Mouse (Mus musculus) neutrophil, adult 59 days (primary cell): ENCODE measurements around the gene Fam178b. TPM values are rescaled to one million over a fixed set of nuclear protein-coding genes. Genes with fewer than 3 reads are reported as not detected.

ENCODE experiments used
- total RNA-seq, 2 experiments: library from RNA; stranded (reverse); gene quantifications; 1 replicate in 1 of 2; 2 replicates in 1 of 2; pipeline ENCODE4 v1.2.4; 2023

The Fam178b gene
- total RNA-seq, result not detected

GRCm38 (mm10) chr1:36682620-36683355 lies at the start of gene Fam178b:
Fam178b (minus strand) TSS chr1:36683183.

GRCm38 (mm10) chr1:36714311-36714710 lies 31.3 kb upstream of the Fam178b start, which contains the start of gene Actr1b:
Actr1b (minus strand) TSS chr1:36714422.

DNA sequence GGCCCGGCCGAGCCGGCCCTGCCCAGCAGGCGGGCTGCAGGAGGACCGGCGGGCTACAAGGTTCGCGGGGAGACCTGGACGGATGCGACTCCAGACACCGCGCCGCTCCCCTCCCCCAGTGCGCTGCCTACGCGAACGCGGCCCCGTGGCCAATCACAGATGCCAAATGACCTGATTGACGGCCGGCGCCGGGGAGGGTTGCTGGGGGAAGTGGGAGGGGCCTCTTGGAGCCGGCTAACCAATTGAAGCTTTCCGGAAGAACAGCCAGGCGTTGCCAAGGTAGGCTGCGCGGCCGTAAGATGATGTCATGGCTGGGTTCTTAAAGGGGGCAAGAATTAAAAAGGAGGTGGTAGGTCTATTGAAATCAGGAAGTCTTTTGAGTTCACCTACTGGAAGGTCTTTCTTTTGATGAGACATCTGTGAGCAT lies 26.9 kb upstream of the Fam178b start, which contains the start of gene 4933424G06Rik:
Gene 4933424G06Rik (plus strand): TSS at position 296 of the 427 bp plus-strand sequence.

GRCm38 (mm10) chr1:36691271-36692155 lies 8.5 kb upstream of the Fam178b start, which contains the start of gene Cox5b:
Cox5b (plus strand) TSS chr1:36691449.

DNA sequence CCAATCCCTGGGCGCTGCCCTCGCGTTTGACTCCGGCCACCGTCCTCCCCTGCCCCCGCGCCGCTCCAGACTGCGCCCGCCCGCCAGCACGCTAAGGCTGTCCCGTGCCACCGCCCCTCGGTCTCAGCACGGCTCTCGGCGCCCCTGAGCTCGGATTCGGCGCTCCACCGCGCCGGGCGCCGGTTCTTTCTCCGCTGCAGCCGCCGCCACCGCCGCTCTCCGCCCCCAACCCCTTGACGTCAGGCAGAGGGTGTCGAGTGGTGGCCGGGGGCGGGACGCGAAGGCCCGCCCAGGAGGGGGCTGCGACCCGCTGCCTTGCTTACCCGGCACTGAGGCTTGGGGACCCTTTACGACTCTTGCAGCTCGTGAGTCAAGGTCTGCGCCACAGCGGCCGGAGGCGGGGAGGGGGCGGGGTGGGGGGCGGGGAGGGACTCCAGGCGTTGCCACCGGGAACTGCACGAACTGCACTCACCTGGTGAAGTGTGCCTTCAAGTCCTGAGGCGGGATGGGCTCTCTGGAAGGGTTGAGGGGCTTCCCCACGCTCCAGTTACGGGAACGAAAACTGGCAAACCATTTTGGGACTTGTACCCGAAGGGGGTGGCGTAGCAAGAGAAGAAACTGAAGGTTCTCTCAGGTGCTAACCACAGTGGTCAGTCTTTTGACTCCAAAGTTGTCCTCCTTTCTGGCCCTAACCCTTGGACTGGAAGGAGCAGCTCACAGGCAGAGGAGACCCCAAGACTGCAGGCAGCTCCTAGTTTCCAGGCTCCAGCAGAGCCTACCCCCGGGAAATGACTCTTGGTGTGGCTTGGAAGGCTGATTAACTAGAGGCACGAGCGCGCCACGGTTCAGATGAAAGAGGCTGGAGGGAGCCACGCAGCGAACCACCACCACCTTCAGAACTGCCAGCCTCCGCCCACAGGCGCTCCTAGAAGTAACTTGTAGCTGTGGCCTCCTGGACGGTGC lies 124.7 kb downstream of the Fam178b start, which contains the start of gene Sema4c:
Gene Sema4c (minus strand): TSS at position 319 of the 963 bp plus-strand sequence.

GRCm38 (mm10) chr1:36546888-36547471 lies 136.0 kb downstream of the Fam178b start, which contains the start of gene Ankrd39:
Ankrd39 (minus strand) TSS chr1:36547445.

DNA sequence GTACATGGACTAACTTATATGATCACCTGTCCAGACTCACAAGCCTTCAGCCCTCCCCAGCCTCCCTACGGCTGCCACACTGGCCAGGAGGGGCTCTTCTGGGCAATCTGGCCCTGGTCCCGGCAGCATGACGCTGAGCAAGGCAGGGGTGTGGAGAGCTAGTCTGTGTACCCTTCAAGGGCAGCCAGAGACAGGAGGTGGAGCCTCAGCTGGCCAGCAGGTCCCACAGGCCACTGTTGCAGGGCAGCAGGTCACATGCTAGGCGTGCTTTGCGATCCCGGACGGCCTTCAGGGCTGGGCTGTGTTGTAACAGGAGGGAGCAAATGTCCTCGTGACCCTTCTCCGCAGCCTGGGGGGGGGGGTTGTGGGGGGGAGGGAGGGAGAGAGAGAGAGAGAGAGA lies 143.8 kb downstream of the Fam178b start, which contains the start of gene Gm42417:
Gene Gm42417 (minus strand): TSS at position 244 of the 400 bp plus-strand sequence.

DNA sequence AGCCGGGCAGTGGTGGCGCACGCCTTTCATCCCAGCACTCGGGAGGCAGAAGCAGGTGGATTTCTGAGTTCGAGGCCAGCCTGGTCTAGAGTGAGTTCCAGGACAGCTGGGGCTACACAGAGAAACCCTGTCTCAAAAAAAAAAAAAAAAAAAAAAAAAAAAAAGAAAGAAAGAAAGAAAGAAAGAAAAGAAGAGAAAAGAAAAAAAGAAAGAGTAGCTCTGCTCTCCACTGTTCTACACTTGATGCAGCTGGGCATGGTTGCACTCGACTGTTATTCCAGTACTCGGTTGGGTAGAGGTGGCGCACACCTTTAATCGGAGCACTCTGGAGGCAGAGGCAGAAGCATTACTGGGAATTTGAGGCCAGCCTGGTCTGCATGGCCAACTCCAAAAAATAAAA lies 146.2 kb downstream of the Fam178b start, which contains the start of gene Ankrd23:
Gene Ankrd23 (minus strand): TSS at position 101 of the 400 bp plus-strand sequence.

Other genes with a start within 250 kb of the Fam178b start
- gene Lman2l, start 237.9 kb downstream of the Fam178b start, total RNA-seq, result 10 to 100 TPM; 37.2 to 48.0 TPM
- 10 to 100 TPM; 27.7 to 28.9 TPM for gene Cnnm4, start 211.6 kb downstream of the Fam178b start, total RNA-seq
- 10 to 100 TPM; 23.1 to 28.8 TPM for gene Cnnm3, start 171.3 kb downstream of the Fam178b start, total RNA-seq
- 1 to 10 TPM; 3.8 to 6.2 TPM for gene Ankrd23, start 146.3 kb downstream of the Fam178b start, total RNA-seq
- gene Gm42417, start 143.8 kb downstream of the Fam178b start, total RNA-seq, result not detected
- 1 to 10 TPM; 4.2 to 5.1 TPM for gene Ankrd39, start 135.7 kb downstream of the Fam178b start, total RNA-seq
- 1 to 10 TPM in 1 of 2 experiments, under 1 TPM in 1; 0.73 to 2.0 TPM for gene Sema4c, start 124.8 kb downstream of the Fam178b start, total RNA-seq
- 100 to 1,000 TPM; 255 to 259 TPM for gene Cox5b, start 8.3 kb upstream of the Fam178b start, total RNA-seq
- gene 4933424G06Rik, start 27.0 kb upstream of the Fam178b start, total RNA-seq, result not detected
- 10 to 100 TPM; 39.0 to 51.3 TPM for gene Actr1b, start 31.2 kb upstream of the Fam178b start, total RNA-seq
- gene Zap70, start 78.6 kb upstream of the Fam178b start, total RNA-seq, result under 1 TPM; 0.49 to 0.80 TPM